Mouse (Mus musculus): ENCODE results near the gene Lctl.

GRCm38 (mm10) chr9:64115756-64116155 lies 1.2 kb upstream of the Lctl start:
- TF ChIP-seq GATA1 (IDR thresholded peaks at IDR 0.05; ENCODE audit: borderline replicate concordance, low read length) = no peak
- TF ChIP-seq FLI1 (IDR thresholded peaks at IDR 0.05; ENCODE audit: low read length) = no peak
